Mouse (Mus musculus): ENCODE measurements around the gene C1ra.
A peak's percentile ranks its signal among the peaks of the same experiment; 100 is the strongest.

- peak; percentile 82 for TF ChIP-seq CTCF (conservative IDR thresholded peaks at IDR 0.05; ENCODE audit: low read length)
- TF ChIP-seq NANOG (IDR thresholded peaks at IDR 0.05; ENCODE audit: borderline replicate concordance, low read length) = no peak
These were observed 30.6 kb upstream of the C1ra start for GRCm38 (mm10) chr6:124481571-124481970.
